Mouse (Mus musculus): ENCODE results near the gene Nup43.
A peak's percentile ranks its signal among the peaks of the same experiment; 100 is the strongest.
"Not testable (repeated sequence)": the region's sequence is repeated elsewhere in the genome, so short reads cannot be mapped to it uniquely, and the experiment has no call there.

The Nup43 gene

GRCm38 (mm10) chr10:7667342-7667802 is at the start of gene Nup43:
TSS of gene Nup43 (plus strand) at chr10:7667503.
- TF ChIP-seq NANOG (IDR thresholded peaks at IDR 0.05; ENCODE audit: borderline replicate concordance, low read length) (no peak), POU5F1 (IDR thresholded peaks at IDR 0.05; ENCODE audit: borderline replicate concordance, low read length) (no peak), CTCF (conservative IDR thresholded peaks at IDR 0.05; ENCODE audit: low read length) (no peak)

GRCm38 (mm10) chr10:7617556-7617955 is 49.7 kb upstream of the Nup43 start:
- H3K27me3 ChIP-seq (ENCODE audit: insufficient read depth, low read length); H3K9me3 ChIP-seq (ENCODE audit: low read length): not testable (repeated sequence)
- H3K36me3 ChIP-seq (ENCODE audit: insufficient read depth, low read length) = peaks cover 10% of the 10 kb centered on the region
- peak overlapping the region; percentile 85 for H3K4me3 ChIP-seq (replicated peaks; ENCODE audit: low read length)
- H3K4me1 ChIP-seq (replicated peaks; ENCODE audit: low read depth, low read length) = peaks cover 47% of the 10 kb centered on the region
- TF ChIP-seq CTCF (conservative IDR thresholded peaks at IDR 0.05; ENCODE audit: low read length) = 0 out of 2 replicates have a peak, but pooled peaks have one; percentile 6

More at GRCm38 (mm10) chr10:7667342-7667802, at the start of gene Nup43:
- Histone ChIP-seq H3K27me3 (ENCODE audit: insufficient read depth, low read length) (no peaks in the 10 kb centered on the region), H3K4me3 (replicated peaks; ENCODE audit: low read length) (peak within 1 kb of the TSS; percentile 98), H3K9me3 (ENCODE audit: low read length) (no peaks in the 10 kb centered on the region), H3K4me1 (replicated peaks; ENCODE audit: low read depth, low read length) (peaks cover 30% of the 10 kb centered on the region), H3K36me3 (ENCODE audit: insufficient read depth, low read length) (peaks cover 34% of the 10 kb centered on the region)

DNA sequence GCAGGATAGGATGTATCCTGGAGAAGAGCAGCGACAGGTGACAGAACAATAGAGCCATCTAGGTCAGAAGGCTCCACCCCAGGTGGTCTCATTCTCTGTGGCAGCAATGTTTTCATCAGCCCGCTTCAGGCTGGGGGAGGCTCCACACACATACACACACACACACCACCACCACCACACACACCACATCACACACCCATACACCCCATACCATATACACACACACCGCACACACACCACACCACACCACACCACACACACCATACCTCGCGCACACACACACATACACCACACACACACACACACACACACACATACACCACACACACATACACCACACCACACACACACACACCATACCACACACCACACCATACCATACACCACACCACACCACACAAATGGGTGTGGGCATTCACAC is 47.5 kb upstream of the Nup43 start:
- Histone ChIP-seq H3K4me1 (replicated peaks; ENCODE audit: low read depth, low read length) (peaks cover 43% of the 10 kb centered on the region), H3K27me3 (ENCODE audit: insufficient read depth, low read length) (no peaks in the 10 kb centered on the region), H3K4me3 (replicated peaks; ENCODE audit: low read length) (no peak overlapping the region), H3K9me3 (ENCODE audit: low read length) (no peaks in the 10 kb centered on the region), H3K36me3 (ENCODE audit: insufficient read depth, low read length) (peaks cover 31% of the 10 kb centered on the region)
- peak; percentile 65 for TF ChIP-seq NANOG (IDR thresholded peaks at IDR 0.05; ENCODE audit: borderline replicate concordance, low read length)
- no peak for TF ChIP-seq POU5F1 (IDR thresholded peaks at IDR 0.05; ENCODE audit: borderline replicate concordance, low read length)

- Histone ChIP-seq H3K36me3 (ENCODE audit: insufficient read depth, low read length) (peaks cover 34% of the 10 kb centered on the region), H3K9me3 (ENCODE audit: low read length) (no peaks in the 10 kb centered on the region), H3K27me3 (ENCODE audit: insufficient read depth, low read length) (no peaks in the 10 kb centered on the region), H3K4me3 (replicated peaks; ENCODE audit: low read length) (no peak overlapping the region; the same call in none of the 2 replicates), H3K4me1 (replicated peaks; ENCODE audit: low read depth, low read length) (peaks cover 43% of the 10 kb centered on the region)
- TF ChIP-seq CTCF (conservative IDR thresholded peaks at IDR 0.05; ENCODE audit: low read length) (no peak), POU5F1 (IDR thresholded peaks at IDR 0.05; ENCODE audit: borderline replicate concordance, low read length) (no peak), NANOG (IDR thresholded peaks at IDR 0.05; ENCODE audit: borderline replicate concordance, low read length) (no peak)
Measured at GRCm38 (mm10) chr10:7620723-7621122, 46.6 kb upstream of the Nup43 start.

DNA sequence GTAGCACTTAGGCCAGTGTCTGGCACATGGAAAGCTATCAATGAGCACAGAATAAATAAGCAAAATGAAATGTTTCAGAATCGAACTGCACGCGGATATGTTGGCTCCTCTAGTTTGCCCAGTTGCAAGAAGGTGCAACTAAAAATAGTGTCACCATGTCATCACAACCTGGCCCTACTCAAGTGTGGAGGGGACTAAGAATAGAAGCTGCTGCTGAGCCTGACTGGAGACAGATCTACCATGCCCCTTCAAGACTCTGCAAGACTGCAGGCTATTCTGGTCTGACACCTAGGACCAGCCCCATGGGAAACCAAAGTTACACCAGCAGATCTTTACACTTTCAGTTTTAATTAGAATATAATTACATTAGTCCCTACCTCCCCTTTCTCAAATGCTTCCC is 44.9 kb upstream of the Nup43 start:
- TF ChIP-seq POU5F1 (IDR thresholded peaks at IDR 0.05; ENCODE audit: borderline replicate concordance, low read length) (no peak), CTCF (conservative IDR thresholded peaks at IDR 0.05; ENCODE audit: low read length) (no peak), NANOG (IDR thresholded peaks at IDR 0.05; ENCODE audit: borderline replicate concordance, low read length) (no peak)
- H3K27me3 ChIP-seq (ENCODE audit: insufficient read depth, low read length) = no peaks in the 10 kb centered on the region
- peaks cover 43% of the 10 kb centered on the region for H3K4me1 ChIP-seq (replicated peaks; ENCODE audit: low read depth, low read length)
- no peaks in the 10 kb centered on the region for H3K9me3 ChIP-seq (ENCODE audit: low read length)
- H3K4me3 ChIP-seq (replicated peaks; ENCODE audit: low read length) = no peak overlapping the region
- peaks cover 48% of the 10 kb centered on the region for H3K36me3 ChIP-seq (ENCODE audit: insufficient read depth, low read length)

DNA sequence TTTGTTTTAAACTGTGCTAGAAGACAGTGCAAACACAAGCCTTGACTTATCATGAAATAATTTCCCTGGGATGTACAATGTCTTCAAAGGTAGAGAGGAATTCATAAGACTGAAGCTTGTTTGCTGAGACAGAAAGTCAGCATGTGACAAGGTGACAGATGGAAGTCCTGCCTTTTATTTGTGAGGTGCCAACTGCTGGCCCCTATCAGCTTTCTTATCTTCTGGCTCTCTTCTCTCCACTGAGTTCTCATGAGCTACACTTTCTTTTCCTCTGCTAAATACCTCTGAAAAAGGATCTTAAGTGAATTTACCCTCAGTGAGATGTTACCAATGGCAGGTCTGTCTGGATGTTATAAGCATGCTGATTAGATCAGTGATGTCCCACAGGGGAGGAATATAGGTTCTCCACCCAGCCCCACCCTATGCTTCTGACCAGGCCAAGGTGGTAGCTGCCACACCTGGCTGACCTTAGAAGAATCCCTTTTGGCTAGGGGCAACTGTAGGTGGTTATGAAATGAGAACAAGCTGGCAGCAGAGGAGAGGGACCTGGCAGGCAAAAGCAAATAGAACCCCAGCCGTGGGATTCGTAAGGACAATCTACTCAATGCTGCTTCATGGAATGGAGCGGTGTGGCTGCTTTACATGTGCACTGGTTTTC is 43.3 kb upstream of the Nup43 start:
- Histone ChIP-seq H3K9me3 (ENCODE audit: low read length) (no peaks in the 10 kb centered on the region), H3K36me3 (ENCODE audit: insufficient read depth, low read length) (peaks cover 62% of the 10 kb centered on the region), H3K27me3 (ENCODE audit: insufficient read depth, low read length) (no peaks in the 10 kb centered on the region), H3K4me3 (replicated peaks; ENCODE audit: low read length) (no peak overlapping the region), H3K4me1 (replicated peaks; ENCODE audit: low read depth, low read length) (peaks cover 48% of the 10 kb centered on the region)
- TF ChIP-seq POU5F1 (IDR thresholded peaks at IDR 0.05; ENCODE audit: borderline replicate concordance, low read length) (no peak), CTCF (conservative IDR thresholded peaks at IDR 0.05; ENCODE audit: low read length) (no peak), NANOG (IDR thresholded peaks at IDR 0.05; ENCODE audit: borderline replicate concordance, low read length) (no peak)

- no peak overlapping the region for H3K4me3 ChIP-seq (replicated peaks; ENCODE audit: low read length)
- H3K9me3 ChIP-seq (ENCODE audit: low read length) = no peaks in the 10 kb centered on the region
- TF ChIP-seq POU5F1 (IDR thresholded peaks at IDR 0.05; ENCODE audit: borderline replicate concordance, low read length) (no peak), NANOG (IDR thresholded peaks at IDR 0.05; ENCODE audit: borderline replicate concordance, low read length) (no peak), CTCF (conservative IDR thresholded peaks at IDR 0.05; ENCODE audit: low read length) (no peak)
- H3K36me3 ChIP-seq (ENCODE audit: insufficient read depth, low read length) = peaks cover 73% of the 10 kb centered on the region
- peaks cover 23% of the 10 kb centered on the region for H3K4me1 ChIP-seq (replicated peaks; ENCODE audit: low read depth, low read length)
- H3K27me3 ChIP-seq (ENCODE audit: insufficient read depth, low read length) = no peaks in the 10 kb centered on the region
Measured at GRCm38 (mm10) chr10:7629092-7629491, 38.2 kb upstream of the Nup43 start.

DNA sequence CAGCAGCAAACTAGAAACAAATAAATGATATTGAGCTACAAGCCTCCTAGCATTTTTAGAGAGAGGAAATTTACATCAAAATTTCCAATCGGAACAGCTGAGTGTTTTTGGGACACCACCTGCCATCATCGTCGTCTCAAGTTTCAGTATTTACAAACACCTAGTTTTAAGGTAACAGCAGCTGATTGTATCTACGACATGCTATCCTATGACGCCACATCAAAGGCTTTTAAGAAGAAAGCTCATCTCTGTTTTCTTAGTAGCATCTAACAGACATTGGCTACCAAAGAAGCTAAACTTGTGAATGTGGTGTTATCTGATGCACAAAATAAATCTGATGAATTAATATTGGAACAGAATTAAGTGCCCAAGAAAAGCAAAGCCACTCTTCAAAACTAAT is 37.0 kb upstream of the Nup43 start:
- H3K9me3 ChIP-seq (ENCODE audit: low read length) = no peaks in the 10 kb centered on the region
- H3K4me1 ChIP-seq (replicated peaks; ENCODE audit: low read depth, low read length) = peaks cover 20% of the 10 kb centered on the region
- no peak for TF ChIP-seq CTCF (conservative IDR thresholded peaks at IDR 0.05; ENCODE audit: low read length)
- no peak for TF ChIP-seq POU5F1 (IDR thresholded peaks at IDR 0.05; ENCODE audit: borderline replicate concordance, low read length)
- TF ChIP-seq NANOG (IDR thresholded peaks at IDR 0.05; ENCODE audit: borderline replicate concordance, low read length) = no peak
- H3K36me3 ChIP-seq (ENCODE audit: insufficient read depth, low read length) = peaks cover 66% of the 10 kb centered on the region
- H3K4me3 ChIP-seq (replicated peaks; ENCODE audit: low read length) = no peak overlapping the region
- H3K27me3 ChIP-seq (ENCODE audit: insufficient read depth, low read length) = no peaks in the 10 kb centered on the region
